Mouse (Mus musculus) heart, adult 10 weeks (tissue): ENCODE measurements around the gene Nelfcd. TPM values are rescaled to one million over a fixed set of nuclear protein-coding genes. Genes with fewer than 3 reads are reported as not detected.

ENCODE experiments used
- polyA plus RNA-seq: library from polyadenylated mRNA; stranded (reverse); fragments of 350-450 nt; fragmentation: Illumina TruSeq; extraction: RNeasy Lipid Tissue Mini Kit (QIAGEN cat#74804); gene quantifications from one replicate; pipeline ENCODE4 v1.2.3, GENCODE M21; 2014; ENCODE audit warnings: low read depth, low replicate concordance

Nelfcd gene
- 33.6 TPM for polyA plus RNA-seq

DNA sequence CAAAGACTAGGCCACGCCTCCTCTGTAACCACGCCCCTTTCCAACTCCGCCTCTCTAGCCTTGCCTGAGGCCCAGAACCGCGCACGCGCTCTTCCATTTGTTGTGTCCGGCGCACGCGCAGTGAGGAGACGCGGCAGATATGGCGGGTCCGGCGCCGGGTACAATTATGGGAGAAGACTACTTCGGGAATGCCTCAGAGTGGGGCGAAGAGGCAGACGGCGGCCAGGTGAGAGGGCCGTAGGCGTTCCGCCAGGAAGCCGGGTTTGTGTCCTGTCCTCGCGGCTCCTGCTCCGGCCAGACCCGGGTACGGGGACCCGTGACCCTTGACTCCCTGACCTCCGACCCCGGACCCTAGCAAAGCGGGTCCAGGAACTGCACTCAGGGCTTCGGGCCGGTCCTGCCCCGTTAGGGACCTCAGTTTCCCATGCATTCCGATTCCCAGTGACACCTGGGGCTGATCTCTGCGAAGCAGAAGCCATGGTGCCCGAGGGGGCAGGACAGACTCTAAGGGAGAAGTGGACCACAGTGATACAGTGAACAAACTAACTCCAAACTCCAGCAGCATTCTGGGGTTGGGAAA lies at the start of gene Nelfcd:
Nelfcd (plus strand) TSS at position 74 of the 580 bp plus-strand sequence.

DNA sequence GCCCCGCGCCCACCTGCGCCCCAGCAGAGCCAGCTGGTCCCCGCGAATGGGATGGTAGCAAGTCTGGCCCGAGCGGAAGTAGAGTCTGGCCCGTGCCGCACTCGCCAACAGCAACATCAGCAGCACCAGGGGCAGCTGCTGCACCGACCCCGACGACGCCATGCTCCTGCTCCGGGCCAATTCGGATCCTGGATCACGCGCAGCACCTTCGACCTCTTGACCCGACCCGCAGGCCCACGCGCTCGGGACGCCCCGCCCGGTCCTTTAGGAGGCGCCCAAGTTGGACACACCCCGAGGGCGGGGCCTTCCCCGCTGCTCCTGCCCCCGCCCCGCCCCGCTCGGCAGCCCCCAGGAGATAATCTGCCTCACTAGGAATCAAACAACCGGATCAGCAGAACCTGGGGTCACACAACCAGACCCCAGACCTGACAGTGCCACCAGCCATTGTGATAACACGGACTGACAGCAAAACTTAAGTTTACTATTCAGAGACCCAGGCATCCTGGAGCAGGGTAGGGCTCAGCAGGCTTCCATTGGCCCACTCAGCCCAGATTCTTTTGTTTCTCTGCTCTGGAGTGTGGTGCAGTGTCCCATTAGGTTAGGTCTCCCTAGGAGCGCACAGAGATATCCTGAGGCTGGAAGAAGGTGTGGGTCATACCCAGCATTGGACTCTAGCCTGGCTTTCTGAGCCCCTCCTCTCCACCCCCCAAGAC lies 23.3 kb downstream of the Nelfcd start, which contains the start of gene Ctsz:
Ctsz (minus strand) TSS at position 303 of the 713 bp plus-strand sequence.

DNA sequence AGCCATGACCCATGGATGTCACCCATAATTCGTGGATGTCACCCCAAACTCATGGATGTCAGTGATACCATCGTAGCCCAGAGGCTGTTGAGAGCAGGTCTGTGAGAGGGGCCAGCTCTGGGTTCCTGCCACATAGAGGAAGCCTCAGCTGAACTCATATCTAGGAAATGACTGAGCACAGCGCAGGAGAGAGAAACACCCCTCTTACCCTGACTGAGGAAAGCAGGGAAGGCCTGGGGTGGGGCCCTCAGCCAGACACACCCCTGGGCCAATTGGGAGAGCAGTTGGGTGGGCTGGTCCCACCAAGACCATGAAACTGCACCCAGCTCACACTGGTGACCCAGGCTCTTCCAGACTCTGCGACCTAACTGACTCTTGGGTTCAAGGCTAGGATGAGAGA lies 34.7 kb downstream of the Nelfcd start, which contains the start of gene Tubb1:
Tubb1 (plus strand) TSS at position 343 of the 400 bp plus-strand sequence.

DNA sequence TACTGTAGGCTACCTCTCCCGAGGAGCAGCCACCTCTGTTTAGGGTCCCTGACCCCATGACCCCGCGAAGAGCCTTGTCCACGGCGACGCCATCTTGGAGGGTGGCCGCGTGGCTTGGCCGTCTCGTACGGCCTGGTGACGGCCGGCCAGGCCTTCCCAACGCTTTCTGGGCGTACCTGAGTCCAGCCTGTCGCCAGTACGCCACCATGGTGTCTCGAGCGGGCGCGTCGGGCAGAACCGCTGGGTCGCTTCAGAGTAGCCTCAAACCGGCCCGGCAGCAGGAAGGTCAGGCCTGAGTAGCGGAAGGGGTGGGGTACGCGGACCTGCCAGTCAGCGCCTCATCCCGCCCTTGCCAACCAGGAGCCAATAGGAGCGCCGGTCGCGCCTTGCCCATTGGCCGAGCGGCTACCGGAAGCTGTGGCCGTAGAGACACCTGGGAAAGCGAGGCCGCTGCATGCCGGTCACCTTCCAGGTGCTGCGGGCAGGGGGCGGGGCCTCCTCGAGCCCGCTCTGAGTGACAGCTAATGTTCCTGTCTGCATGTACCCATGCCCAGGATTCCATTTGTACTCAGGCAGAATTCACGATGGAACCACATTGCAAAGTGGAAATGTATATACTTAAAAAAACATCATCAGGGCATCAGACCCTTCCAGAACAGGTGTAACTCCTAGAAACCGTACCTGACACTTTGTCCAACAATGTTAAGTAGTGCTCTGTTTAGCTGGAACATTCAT lies 48.4 kb downstream of the Nelfcd start, which contains the start of gene Atp5e:
Atp5e (minus strand) TSS at position 317 of the 735 bp plus-strand sequence.

DNA sequence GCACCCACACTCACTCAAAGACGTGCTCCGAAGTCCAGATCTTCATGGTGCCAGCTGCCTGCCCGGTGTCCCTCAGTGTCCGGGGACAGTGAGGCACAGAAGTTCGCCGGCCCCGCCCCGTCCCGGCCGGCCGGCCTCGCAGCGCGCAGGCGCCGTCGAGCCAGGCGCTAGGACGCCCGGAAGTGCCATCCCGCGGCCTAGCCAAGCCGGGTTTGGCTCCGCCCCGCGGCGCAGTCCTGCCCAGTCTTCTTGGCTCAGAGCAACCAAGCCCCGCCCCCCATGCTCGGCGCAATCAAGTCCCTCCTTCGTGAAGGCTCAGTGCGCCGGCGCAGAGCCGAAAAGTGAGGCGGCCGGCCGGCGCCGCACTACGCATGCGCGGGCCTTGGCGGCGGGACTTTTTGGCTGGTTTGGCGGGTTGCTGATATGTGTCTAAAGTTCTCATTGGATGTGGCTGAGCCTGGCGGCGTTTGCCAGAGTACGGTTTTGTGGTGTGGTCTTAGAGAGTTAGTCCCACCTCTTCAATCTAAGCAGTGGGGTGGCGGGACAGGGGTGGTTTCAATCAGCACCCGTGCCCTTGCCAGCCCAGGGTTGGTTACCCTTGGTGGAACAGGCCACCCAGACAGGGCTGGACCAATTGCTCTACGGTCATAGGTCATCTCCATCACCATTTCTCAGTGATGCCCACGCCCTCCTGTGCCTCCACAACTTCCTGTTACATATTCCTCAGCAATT lies 57.4 kb downstream of the Nelfcd start, which contains the start of gene Prelid3b:
Prelid3b (minus strand) TSS at position 264 of the 732 bp plus-strand sequence.

Other genes starting within 250 kb of the Nelfcd start
- gene Gnas, start 131.5 kb upstream of the Nelfcd start, polyA plus RNA-seq = 994 TPM
- not detected for gene Gm20721, start 69.1 kb upstream of the Nelfcd start, polyA plus RNA-seq
- gene Ctsz, start 23.2 kb downstream of the Nelfcd start, polyA plus RNA-seq = 34.2 TPM
- 0.55 TPM for gene Tubb1, start 34.9 kb downstream of the Nelfcd start, polyA plus RNA-seq
- gene Atp5e, start 48.3 kb downstream of the Nelfcd start, polyA plus RNA-seq = 1,897 TPM
- gene Prelid3b, start 57.3 kb downstream of the Nelfcd start, polyA plus RNA-seq = 82.8 TPM
- gene Zfp831, start 227.7 kb downstream of the Nelfcd start, polyA plus RNA-seq = not detected